Mouse (Mus musculus): ENCODE measurements around the gene Kantr.

The Kantr gene

GRCm38 (mm10) chrX:152279384-152279783, 47.9 kb downstream of the Kantr start:
- no peak for DNase-seq (ENCODE audit: low spot score in 2 of 2)

GRCm38 (mm10) chrX:152271189-152271588, 56.1 kb downstream of the Kantr start:
- DNase-seq (ENCODE audit: low spot score in 2 of 2), result no peak
